Mouse (Mus musculus): ENCODE measurements at regions not wholly inside any gene's neighbourhood (a gene's known extent, or its start where the extent isn't known, plus 50 kb on each side); places are given as distances from the start of the nearest gene placed in this dataset.
"Not testable (repeated sequence)": the region's sequence is repeated elsewhere in the genome, so short reads cannot be mapped to it uniquely, and the experiment has no call there.

DNA sequence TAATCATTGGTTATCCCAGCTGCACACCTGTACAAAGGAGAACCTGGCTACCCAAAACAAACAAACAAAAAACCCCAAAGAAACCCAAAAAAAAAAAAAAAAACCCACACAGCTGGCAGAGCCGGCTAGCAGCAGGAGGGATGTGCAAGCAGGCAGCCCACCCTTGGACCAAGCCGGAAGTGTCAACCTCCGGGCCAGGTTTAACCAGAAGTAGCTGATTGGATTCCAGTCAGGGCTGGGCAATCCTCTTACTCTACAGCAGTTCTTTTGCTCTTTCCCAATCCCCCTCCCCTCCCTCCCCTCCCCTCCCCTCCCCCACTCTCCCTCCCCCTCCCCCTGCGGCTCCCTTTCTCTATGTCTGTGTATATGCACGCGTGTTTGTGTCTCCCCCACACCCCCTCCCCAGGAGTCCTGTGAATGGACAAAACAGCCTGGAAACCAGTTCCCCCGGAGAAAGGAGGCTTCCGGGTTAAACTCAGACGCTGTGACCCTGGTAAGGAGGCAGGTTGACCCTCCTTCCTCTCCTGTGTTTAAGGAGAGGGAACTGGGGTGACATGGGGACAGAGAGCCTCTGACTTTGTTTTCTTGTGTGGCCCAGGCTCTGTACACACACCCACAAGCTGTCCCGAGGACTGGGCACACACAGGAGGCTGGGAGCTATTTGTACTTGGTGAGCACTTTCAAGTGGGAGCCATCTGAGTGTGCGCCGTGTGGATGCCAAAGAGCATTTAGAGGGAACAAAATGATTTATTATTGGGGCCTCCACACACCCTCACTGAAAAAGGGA lies 93.9 kb upstream of the Jarid2 start:
- DNase-seq (ENCODE audit: low spot score in 2 of 2): no peak

DNA sequence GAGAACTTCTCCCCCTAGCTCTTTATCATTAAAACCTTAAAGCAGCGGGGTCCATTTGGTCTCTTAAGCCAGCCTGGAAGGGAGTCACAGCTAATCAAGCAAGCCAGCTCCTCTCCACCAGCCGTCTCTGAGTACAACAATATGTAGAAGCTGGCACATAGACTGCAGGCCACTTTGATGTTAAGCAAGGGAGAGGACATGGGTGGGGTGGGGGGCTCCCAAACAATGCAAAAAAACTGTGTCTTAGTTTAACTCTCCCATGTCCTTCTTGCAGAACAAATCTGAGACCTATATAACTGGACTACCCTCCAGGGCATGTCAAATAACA lies 93.3 kb upstream of the Jarid2 start:
- no peak for DNase-seq (ENCODE audit: low spot score in 2 of 2)

DNA sequence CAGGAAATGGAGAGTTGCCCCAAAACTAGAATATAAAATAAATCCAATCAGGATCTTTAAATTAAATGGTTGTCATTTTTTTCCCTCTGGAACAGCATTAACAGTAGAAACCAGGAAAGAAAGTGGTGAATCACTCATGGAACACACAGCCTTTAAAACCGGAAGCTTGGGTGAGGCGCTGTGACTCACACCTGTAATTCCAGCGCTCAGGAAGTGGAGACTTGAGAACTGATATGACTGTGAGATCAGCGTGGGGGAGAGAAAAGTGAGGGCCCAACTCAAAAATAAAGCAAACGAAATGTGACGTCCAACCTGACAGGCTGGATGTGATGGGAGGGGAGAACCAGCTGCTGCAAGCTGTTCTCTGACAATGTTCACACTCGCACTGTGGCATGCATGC lies 86.9 kb upstream of the Jarid2 start:
- no peak for DNase-seq (ENCODE audit: low spot score in 2 of 2)

DNA sequence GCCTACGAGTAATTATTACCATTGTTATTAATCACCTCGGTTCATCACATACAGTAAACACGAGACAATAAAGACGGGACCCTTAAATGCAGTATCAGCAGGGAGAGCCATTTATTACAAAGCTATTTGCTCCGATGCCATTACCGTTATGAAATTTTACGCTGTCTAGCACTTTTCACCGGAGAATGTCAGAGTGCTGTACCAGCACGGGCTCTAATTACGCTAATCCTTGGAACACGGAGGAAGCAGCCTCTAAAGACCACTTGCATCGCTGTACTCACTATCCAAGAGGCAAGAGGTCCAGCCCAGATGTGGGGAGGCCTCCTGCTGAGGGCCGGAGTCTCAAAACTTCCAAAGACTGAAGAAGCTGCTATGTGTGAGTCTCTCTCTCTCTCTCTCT lies 79.2 kb upstream of the Jarid2 start:
- DNase-seq (ENCODE audit: low spot score in 2 of 2): no peak

DNA sequence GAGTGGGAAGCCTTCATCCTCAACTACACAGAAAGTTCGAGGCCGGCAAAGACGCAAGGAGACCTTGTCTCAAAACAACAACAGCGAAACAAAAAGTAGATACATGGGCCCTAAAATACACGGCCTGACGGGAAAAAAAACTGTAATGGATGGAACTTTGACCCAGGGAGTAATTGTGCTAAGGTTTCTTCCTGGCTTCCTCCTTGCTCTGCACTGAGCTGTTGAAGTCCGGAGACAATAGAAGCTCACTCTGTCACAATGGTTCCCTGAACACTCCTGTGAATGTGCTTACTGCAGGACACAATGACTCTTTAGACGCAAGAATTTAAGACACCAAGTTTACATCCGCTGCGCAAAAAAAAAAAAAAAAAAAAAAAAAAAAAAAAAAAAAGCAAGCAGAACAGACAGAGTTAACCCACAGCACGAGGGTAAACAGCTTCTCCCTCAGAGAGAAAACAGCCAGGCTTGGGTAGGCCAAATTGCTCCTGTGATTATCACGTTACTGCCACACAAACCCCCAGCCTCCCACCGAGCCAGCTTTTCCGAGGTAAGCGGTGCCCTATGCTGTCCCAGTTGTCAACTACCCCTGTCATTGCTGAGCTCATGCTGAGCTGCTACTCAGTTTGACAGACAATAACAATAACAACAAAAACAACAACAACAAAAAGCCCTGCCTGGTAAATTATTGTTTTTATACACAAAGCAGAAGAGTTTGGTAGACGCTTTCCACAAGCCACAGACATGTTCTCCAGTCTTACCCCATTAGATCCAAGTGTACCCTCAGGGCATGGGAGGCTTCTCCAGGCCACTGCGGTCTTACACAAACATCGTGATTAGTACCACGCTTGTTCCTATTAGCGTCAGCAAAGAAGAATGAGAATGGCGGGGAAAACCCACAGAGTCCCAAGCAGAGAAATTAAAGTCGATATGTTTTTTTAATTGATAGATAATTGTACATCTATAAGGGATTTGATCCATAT lies 77.7 kb upstream of the Jarid2 start:
- no peak for DNase-seq (ENCODE audit: low spot score in 2 of 2)

DNA sequence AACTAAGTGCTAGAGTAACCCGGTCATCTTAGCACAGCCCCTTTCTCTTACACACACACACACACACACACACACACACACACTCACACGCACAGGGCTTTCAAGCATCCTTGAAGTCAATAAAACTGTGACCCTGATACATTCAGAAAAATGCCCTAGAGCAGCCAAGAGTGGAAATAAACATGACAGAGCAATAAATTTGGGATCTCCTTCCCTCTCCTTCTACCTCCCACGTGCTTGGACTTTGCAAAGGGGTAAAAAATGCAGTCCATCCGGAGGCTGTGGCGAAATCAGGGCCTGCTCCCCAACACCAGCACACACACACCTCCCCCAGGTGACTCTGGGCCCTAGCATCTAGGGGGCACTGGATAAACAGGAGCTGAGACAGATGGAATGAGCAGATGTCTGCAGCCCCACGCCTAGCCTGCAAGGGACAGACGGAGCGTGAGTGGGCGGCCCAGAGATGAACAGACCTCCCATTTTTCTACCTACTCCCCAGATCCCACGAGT lies 71.3 kb upstream of the Jarid2 start:
- DNase-seq (ENCODE audit: low spot score in 2 of 2): peak in 1 of 2 experiments; percentile 32

DNA sequence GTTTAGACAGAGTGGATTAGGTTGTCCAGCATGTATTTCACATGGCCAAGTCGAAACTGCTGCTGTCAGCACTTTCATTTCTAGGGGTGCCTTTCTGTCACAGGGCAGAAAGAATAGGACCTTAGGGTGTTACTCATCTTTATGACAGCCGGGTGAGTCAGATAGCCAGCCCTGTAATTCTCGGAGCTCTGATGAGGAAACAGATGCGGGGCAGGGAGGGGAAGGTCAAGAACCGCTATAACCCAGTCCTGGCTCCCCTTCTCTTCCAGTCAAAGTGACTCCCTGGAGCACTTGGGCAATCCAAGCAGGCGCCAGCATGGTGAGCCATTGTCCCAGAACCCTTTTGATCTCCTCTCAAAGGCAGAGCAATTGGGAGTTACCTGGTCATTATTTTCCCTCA lies 69.4 kb upstream of the Jarid2 start:
- DNase-seq (ENCODE audit: low spot score in 2 of 2): no peak

DNA sequence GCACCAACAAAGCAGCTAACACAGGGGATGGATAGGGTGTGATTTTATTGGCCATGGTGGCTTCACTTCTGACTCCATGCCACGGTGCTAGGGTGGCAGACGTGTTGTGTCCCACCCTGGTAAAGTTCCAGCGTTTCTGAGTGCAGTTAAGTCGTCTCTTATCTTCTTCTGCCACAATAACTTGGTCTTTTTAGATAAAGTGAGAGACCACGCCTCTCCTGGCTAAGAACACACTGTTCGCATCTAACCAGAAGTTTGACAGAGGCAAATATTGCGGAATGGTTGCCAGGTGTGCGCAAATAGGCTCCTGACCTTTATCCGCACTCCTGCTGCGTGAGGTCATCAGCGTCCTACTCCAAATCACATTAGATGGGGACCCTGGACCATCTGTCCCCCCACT lies 66.2 kb upstream of the Jarid2 start:
- no peak for DNase-seq (ENCODE audit: low spot score in 2 of 2)

DNA sequence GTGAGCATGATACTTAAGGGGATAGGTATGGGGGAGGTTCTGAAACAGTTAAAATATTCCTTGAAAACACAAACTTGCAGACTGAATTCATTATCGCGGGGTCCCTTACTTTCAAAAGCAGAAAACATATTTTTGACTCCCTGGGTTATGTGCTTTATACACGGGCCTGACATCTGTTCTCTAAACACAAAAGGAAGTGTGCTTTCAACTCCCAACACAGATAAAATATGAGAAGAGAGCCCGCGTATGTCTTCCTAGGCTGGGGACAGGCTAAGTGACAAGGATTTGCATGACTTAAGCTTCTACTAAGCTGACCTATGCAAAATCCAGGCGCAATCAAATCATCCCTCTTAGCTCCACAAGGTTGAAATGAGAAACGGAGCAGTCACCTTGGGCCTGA lies 65.5 kb upstream of the Jarid2 start:
- no peak for DNase-seq (ENCODE audit: low spot score in 2 of 2)

DNA sequence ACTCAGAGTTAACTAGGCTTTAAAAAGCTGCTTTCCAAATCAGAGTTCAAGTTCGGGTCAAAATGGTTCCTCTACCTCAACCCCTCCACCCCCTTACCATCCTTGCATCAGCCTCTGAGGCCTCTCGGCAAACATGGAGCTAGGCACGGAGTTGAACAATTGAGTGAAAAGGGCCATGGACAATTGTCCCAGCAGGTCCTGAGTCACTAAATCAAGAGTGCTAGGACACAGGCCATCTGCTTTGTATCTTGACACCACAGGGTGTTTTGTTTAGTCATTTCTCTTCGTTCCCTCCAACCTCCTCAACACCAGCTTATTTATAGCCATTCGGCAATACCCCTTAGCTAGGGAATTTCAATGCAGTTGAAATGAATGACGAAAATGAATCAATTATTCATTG lies 59.5 kb upstream of the Jarid2 start:
- DNase-seq (ENCODE audit: low spot score in 2 of 2): no peak

DNA sequence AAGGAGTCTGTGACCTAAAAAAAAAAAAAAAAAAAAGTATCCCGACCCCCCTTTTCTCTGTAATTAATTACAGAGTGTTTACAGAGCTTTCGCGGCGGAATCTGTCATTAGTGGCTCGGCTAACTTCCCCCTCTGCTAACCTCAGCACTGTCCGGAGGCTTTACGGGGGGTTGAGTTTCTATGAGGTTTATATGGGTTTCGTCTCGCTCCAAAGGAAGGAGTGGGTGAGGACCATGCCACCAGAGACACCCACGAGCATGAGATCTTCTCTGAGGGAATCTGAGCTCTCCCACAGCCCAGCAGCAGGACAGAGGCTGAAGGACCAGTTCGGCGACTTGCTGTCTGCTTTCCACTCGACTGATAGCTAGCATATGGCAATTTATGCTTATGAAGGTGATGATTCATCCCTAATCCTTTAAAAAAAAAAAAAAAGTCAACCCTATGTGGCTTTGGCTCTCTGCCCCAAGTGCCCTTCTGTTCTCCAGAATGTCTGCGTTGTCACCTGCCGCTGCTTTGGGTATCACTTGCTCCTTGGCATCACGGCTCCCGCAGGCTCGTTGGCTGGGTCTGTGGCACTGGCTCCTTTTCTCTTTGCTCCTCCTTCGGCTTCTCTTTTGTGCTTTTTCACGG lies 55.8 kb upstream of the Jarid2 start:
- peak in 1 of 2 experiments; percentile 22 for DNase-seq (ENCODE audit: low spot score in 2 of 2)

DNA sequence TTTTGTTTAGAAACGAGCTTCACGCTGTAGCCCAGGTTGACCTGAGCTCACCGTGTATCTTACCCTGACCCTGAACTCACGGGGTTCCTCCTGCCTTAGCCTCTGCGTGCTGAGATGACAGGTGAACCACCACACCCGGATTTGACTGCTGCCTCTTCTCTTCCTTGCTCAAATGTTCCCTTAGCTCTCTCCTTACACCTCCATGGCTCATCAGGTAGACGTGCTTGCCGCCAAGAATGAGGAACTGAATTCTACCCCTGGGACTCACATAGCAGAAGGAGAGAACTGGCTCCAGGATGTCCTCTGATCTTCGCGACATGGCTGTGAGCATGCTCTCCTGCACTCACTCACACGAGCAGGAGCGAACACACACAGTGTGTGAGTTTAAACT lies 55.3 kb upstream of the Jarid2 start:
- DNase-seq (ENCODE audit: low spot score in 2 of 2): no peak

DNA sequence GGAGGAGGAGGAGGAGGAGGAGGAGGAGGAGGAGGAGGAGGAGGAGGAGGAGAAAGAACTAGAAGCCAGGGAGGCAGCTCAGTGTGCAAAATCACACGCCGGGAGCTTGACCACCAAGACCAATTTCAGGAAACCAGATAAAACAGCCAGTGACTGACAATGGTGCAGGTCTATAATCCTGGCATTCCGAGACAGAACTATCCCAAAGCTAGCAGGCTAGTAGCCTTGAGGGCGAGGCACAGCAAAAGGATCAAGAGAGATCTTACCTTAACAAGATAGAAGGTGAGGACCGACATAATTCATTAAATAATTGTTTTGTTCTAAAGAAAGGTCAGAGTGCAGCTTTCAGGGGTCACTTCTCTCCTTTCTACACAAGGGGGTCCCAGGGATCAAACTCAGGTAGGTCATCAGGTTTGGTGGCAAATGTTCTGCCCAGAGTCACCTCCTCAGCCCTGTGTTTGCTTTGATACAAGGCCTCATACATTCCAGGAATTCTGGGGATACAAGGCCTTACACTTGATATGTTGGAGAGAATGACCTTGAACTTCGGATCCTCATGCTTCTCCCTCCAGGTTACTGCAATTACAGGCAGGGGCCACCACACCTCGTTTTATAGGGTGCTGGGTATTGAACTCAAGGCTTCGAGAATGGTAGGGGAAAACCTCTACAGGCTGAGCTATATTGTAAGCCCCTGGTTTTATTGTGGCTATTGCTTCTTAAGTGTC lies 54.2 kb upstream of the Jarid2 start:
- no peak for DNase-seq (ENCODE audit: low spot score in 2 of 2)

DNA sequence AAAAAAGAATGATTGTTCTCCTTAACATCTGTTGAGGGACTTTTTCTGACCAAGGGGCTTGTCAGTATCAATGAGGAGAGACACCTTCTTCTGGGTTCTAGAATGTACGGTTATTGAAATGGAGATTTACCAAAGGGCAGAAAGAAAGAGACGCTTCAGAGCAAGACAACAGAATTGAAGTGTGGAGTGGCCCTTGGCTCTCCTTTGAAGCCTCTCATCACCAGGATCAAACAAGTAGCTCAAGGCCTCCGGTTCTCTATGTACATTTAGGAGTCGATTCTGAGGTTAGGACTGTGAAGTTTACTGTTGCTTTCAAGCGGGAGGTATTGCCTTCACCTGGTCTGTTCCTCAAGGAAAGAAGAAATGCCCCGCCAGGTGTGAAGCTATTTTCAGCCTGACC lies 53.2 kb upstream of the Jarid2 start:
- DNase-seq (ENCODE audit: low spot score in 2 of 2): no peak

DNA sequence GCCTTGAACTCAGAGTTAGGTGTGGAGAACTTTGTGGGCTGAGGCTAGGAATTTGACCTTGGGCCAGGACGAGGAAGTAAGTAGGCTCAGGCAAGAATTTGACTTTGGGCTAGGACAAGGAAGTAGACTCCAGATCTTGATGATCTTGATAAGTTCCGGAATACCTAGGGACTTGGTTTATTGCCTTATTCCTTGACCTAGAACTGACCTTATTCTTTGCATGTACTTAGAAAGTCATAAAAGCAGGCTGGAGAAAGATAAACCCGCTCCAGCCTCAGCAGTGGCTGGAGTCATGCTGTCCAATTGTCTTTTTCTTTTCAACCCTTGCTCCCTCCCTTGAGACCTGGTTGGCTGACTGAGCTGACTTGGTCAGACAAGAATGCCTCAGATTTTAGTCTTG lies 51.2 kb upstream of the Jarid2 start:
- DNase-seq (ENCODE audit: low spot score in 2 of 2): no peak

DNA sequence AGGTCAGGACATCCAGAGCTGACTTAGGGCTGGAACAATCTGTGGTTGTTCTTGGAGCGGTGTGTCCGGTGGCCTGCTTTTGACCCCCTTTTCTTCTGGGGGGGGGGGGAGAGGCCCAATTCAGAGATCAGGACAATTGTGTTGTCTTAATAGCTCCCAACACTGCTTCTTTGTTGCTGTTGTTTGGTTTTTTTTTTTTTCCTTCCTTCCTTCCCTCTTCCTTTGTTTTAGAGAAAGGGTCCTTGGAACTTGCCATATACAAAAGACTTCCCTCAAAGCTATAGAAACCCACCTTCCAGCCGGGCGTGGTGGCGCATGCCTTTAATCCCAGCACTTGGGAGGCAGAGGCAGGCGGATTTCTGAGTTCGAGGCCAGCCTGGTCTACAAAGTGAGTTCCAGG lies 49.8 kb upstream of the Jarid2 start:
- not testable (repeated sequence) for DNase-seq (ENCODE audit: low spot score in 2 of 2)

All from layer of hippocampus, postnatal 10 days (tissue).